Mouse (Mus musculus): Measurements from ENCODE around the gene Hes2.

DNA sequence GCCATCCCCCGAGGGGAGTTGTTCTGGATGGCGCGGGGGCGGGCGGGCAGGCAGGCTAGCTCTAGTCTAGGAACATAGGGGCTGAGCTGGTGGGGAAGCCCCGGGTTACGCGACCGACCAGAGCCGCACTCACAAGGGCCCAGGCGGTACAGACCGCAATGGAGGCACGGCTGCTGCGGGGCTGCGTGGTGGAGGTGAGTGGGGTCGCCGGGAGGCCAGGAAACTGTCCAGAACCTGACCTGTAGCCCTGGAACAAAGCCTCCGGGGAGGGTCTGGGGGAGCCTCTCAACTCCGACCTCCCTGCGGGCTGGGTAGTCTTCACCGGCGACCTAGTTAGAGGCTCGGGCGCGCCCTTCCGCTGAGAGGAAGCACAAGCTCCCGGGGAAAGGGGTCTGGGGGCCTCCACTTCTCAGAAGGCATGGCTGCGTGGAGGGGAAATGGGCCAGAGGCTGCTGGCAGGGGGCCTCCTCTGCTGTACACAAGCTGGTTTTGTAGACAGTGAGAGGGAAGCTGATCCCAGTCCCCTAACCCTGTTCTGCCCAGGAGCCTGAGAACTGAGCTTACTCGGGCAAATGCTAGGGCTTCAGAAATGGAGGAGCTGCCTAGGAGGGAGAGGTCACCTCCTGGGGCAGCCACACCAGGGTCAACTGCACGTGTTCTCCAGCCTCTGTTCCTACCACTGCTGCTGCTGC, 42.6 kb upstream of the Hes2 start, which contains the start of gene Tnfrsf25:
- TF ChIP-seq CTCF (IDR thresholded peaks at IDR 0.05; ENCODE audit: low read depth, low read length), result no peak
- TF ChIP-seq TAL1 (conservative IDR thresholded peaks at IDR 0.05; ENCODE audit: low read depth, low read length), result no peak

Measured in G1E (cell line).